Mouse (Mus musculus): Measurements from ENCODE around the gene Olfr770.
"Not testable (repeated sequence)": the region's sequence is repeated elsewhere in the genome, so short reads cannot be mapped to it uniquely, and the experiment has no call there.

Olfr770 gene

DNA sequence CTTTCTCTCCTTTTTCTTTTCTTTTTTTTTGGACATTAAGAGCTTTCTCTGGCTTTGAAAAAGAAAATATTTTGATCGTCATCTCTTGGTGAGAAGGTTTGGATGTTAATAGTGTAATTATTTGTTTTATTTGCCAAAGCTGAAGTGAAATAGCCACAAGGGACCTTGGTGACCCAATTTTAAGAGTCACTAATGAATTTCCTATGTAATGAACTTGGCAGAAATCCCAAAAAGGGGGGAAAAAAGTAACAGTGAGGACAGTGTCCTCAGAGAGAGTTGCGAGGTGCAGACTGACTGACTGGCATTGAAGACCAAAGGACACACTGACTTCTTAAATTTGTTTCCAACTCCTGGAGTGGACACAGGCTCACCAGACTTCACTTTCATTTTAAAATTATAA lies at the start of gene Olfr770:
TSS of gene Olfr770 (minus strand) at position 101 of the 400 bp plus-strand sequence.
- DNase-seq, result no peak

DNA sequence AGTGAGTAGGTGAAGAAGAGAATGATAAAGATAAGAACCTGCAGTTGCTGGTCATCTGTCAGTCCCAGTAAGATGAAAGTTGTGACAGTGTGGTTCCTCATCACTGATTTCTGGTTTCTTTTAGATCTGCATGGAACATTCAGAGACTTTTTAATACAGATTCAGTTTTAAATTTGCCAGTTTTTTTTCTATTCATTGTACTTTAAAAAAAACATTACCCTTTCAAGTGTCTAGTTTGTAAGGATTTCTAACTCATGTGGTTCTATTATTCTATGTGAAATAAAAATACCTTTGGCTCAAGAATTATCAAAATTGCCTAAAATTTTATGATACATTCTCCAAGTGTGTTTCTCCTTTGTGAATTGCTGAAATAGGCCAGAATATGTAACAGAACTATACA lies 48.5 kb upstream of the Olfr770 start, which contains the start of gene Olfr773:
TSS of gene Olfr773 (minus strand) at position 101 of the 400 bp plus-strand sequence.
- DNase-seq, result not testable (repeated sequence)

- DNase-seq, result not testable (repeated sequence)
These were observed 39.0 kb upstream of the Olfr770 start, which contains the start of gene Olfr772 for GRCm38 (mm10) chr10:129177821-129178220. Gene Olfr772 (minus strand): TSS chr10:129177921.

DNA sequence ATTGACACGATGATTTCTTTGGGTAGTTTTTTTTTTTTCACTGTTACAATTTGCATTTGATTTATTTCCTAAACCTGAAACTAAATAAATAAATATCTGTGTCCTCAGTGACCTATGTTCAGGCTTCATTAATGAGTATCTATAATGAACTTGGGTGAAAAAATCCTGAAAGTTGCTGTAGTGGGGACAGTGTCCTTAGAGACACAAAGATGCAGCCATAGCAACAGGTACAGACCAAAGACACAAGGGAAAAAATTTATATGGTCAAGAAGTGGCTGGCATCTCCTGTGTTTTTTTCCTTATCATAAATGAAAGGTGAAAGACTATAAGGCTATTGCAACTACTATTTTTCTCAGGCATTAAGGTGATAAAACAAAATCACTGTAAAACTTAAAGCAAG lies 25.9 kb upstream of the Olfr770 start, which contains the start of gene Olfr771:
TSS of gene Olfr771 (minus strand) at position 101 of the 400 bp plus-strand sequence.
- DNase-seq, result no peak

DNA sequence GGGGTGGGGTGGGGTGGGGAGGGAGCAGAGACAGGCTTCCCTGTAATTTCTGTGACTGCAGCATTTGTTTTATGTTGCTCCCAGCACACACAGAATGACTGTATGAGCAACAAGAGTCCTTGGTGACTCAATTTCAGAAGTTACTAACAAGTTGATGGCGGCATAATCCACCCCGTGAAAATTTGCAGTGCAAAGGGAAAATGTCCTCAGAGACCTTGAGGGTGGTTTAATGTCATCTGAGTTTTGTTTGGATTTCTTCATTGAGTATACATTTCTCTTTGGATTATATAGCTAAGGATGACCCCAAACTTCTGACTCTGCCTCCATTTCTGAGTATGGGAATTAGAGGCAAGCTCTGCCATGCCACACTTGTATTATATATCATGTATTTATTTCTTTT lies 21.0 kb downstream of the Olfr770 start, which contains the start of gene Olfr769:
TSS of gene Olfr769 (minus strand) at position 101 of the 400 bp plus-strand sequence.
- DNase-seq, result no peak

DNA sequence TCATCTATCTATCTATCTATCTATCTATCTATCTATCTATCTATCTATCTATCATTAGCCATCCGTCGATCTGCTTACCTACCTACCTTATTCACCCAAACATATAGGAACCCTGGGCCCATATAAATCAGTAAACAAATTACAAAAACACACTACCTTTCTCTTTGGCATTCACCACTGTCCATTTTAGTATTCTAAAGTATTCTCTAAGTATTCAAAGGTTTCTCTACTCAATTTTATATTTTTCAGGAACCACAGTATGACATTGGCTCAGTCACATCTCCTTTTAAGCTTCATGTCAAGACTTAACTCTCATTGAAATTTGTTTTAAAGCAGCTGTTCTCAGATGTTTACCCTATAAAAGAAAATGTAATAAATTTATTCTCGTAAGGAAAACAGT lies 23.7 kb downstream of the Olfr770 start:
- no peak for DNase-seq

GRCm38 (mm10) chr10:129101231-129101630 lies 37.6 kb downstream of the Olfr770 start:
- no peak for DNase-seq

- DNase-seq, result no peak
These were observed 39.5 kb downstream of the Olfr770 start, which contains the start of gene Olfr768 for GRCm38 (mm10) chr10:129099275-129099674. Gene Olfr768 (minus strand): TSS chr10:129099375.

DNA sequence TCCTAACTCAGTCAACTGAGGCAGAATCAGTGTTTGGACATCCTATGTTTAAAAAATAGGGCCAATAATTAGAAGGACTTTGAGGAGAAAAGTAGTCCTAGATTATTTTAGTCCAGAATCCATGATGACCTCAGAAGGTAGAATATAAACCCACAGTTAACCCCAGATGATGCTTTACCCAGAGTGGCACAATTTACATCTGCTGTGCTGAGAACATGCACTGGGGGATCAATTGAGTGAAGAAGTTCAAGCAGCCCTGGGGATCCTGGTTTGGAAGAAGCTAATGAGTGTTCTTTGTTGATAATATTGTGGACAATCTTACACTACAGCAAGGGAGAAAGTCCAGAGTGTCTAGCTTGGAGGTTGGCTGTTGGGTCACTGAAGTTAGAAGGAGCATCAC lies 56.0 kb downstream of the Olfr770 start, which contains the start of gene Olfr767:
TSS of gene Olfr767 (minus strand) at position 101 of the 400 bp plus-strand sequence.
- DNase-seq, result not testable (repeated sequence)

All from cerebellum, postnatal 25 days (tissue).